8 mouse cellular contexts compared by ENCODE assay signal in the genomic region with DNA sequence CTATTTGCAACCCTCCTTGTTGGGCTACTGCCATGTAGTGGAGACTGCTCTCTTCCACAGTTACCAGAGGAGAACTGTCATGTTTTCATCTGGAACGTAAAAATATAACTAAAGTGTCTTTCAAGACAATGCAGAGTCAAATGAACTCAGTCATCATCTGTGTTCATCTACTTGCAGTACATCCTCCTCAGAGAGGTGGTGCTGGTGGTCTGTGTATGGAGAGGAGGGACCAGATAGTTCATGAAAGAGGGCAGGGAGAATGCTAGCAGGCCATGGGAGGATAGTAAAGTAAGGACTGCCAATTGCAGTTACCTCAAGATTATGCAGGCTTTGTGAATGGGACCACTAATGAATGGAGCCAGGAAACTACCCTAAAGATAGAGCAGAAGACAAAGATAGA.
DNase-seq lines count a peak whose midpoint lies in the region; TF ChIP-seq lines count a peak whose summit lies in the region.

No protein-coding gene starts in this region.

- peak; percentile 12 to 36 for DNase-seq in heart, postnatal 10 days
- no peak for DNase-seq in heart, adult 8-10 months (ENCODE audit: low spot score)
- DNase-seq in 3T3-L1 (ENCODE audit: low read depth, low spot score), result peak; percentile 54
- DNase-seq in brain, embryonic 14.5 days (ENCODE audit: low read depth), result peak; percentile 34
- peak; percentile 29 to 38 for DNase-seq in layer of hippocampus, postnatal 14 days (ENCODE audit: low spot score in 2 of 2)
- no peak for DNase-seq in natural killer cell, adult 2 months (ENCODE audit: low spot score in 2 of 2)
- DNase-seq in lung, adult 2 months, result no peak
- DNase-seq in kidney, adult 8-10 months, result no peak

- H3K4me3 ChIP-seq in lung, adult 2 months (replicated peaks; ENCODE audit: extremely low read depth, low read depth, low read length), result no peak overlapping the region

- peak; percentile 41; the same call in 1 of the 2 replicates for TF ChIP-seq CTCF in brain, embryonic 14.5 days (IDR thresholded peaks at IDR 0.05; ENCODE audit: borderline replicate concordance, extremely low read depth, insufficient read depth, insufficient read length)
- no peak for TF ChIP-seq CTCF in lung, adult 2 months (IDR thresholded peaks at IDR 0.05; ENCODE audit: insufficient read depth, low read length)

- intact Hi-C loops in heart, postnatal 10 days (cut with DNase I), result loop anchor here (5.0 to 10.0 kb wide), 3 partner anchors 330 to 1005 kb away; no protein-coding TSS in a partner anchor

- no peak for TF ChIP-seq POLR2A in brain, embryonic 14.5 days (IDR thresholded peaks at IDR 0.05; ENCODE audit: borderline replicate concordance, extremely low read depth, insufficient read depth, insufficient read length, poor library complexity, severe bottlenecking)
- TF ChIP-seq POLR2A in lung, adult 2 months (IDR thresholded peaks at IDR 0.05; ENCODE audit: borderline replicate concordance, extremely low read depth, low read depth, low read length), result no peak

- no peaks in the 10 kb centered on the region for H3K4me1 ChIP-seq in lung, adult 2 months (ENCODE audit: control insufficient read depth, insufficient read depth, low read length)

- 67% methylated on average over 1 of the region's 1 CpGs for WGBS in lung, adult 2 months

Comparison
In these comparisons a context has a peak if more than half of its experiments do, and no peak if none do; other contexts are left out.
1. DNase-seq: peak in heart, postnatal 10 days (2 of 2), 3T3-L1 (single experiment), brain, embryonic 14.5 days (single experiment) and layer of hippocampus, postnatal 14 days (2 of 2); none in heart, adult 8-10 months (single experiment), natural killer cell, adult 2 months (0 of 2), lung, adult 2 months (single experiment) and kidney, adult 8-10 months (0 of 2).